Mouse (Mus musculus) heart, postnatal 14 days (tissue): ENCODE results near the gene Oosp3. TPM values are rescaled to one million over a fixed set of nuclear protein-coding genes. Genes with fewer than 3 reads are reported as not detected.

Experiments
- DNase-seq, 2 experiments: peaks; one replicate each; pipeline ENCODE4 v3.0.0; 2021 to 2022
- intact Hi-C: fragments of 180-260 bp; cut with DNase I; formaldehyde crosslinking; loops from one replicate; pipeline ENCODE4 v1.15.1; 2025
- long read RNA-seq, 2 experiments: library from polyadenylated mRNA; stranded (forward); transcript quantifications; one replicate each; pipeline ENCODE4 v2.0.0; 2021
- total RNA-seq, 2 experiments: library from RNA; stranded (reverse); gene quantifications; 2 replicates each; pipeline ENCODE4 v1.2.3; 2021

The Oosp3 gene
- not detected for total RNA-seq
- long read RNA-seq, experiment 1, result 0 reads
- long read RNA-seq, experiment 2, result 0 reads

- DNase-seq, result no peak
- intact Hi-C loops, result no loop called here
These were observed at the start of gene Oosp3 for GRCm38 (mm10) chr19:11696755-11697154. TSS of gene Oosp3 (plus strand) at chr19:11697055.

GRCm38 (mm10) chr19:11649564-11649963, 47.3 kb upstream of the Oosp3 start:
- DNase-seq, result no peak
- intact Hi-C loops, result no loop called here

GRCm38 (mm10) chr19:11659142-11659541, 37.7 kb upstream of the Oosp3 start:
- no peak for DNase-seq
- intact Hi-C loops, result no loop called here

GRCm38 (mm10) chr19:11660459-11660858, 36.4 kb upstream of the Oosp3 start, which contains the start of gene Oosp2:
TSS of gene Oosp2 (minus strand) at chr19:11660559.
- DNase-seq, result no peak
- intact Hi-C loops, result no loop called here

GRCm38 (mm10) chr19:11661562-11661961, 35.3 kb upstream of the Oosp3 start:
- intact Hi-C loops, result no loop called here
- DNase-seq, result no peak

GRCm38 (mm10) chr19:11690839-11691238, 6.0 kb upstream of the Oosp3 start, which contains the start of gene Oosp1:
TSS of gene Oosp1 (minus strand) at chr19:11691150.
- intact Hi-C loops, result no loop called here
- no peak for DNase-seq

GRCm38 (mm10) chr19:11691454-11691853, 5.4 kb upstream of the Oosp3 start:
- DNase-seq, result no peak
- intact Hi-C loops, result no loop called here

- DNase-seq, result no peak
- intact Hi-C loops, result no loop called here
These were observed 1.5 kb downstream of the Oosp3 start for GRCm38 (mm10) chr19:11698342-11698741.

- intact Hi-C loops, result no loop called here
- no peak for DNase-seq
These were observed 15.6 kb downstream of the Oosp3 start for GRCm38 (mm10) chr19:11712451-11712850.

- intact Hi-C loops, result no loop called here
- no peak for DNase-seq
These were observed 23.2 kb downstream of the Oosp3 start for GRCm38 (mm10) chr19:11720071-11720470.

- intact Hi-C loops, result no loop called here
- no peak for DNase-seq
These were observed 27.0 kb downstream of the Oosp3 start for GRCm38 (mm10) chr19:11723870-11724269.

- DNase-seq, result no peak
- intact Hi-C loops, result no loop called here
These were observed 27.4 kb downstream of the Oosp3 start for GRCm38 (mm10) chr19:11724275-11724674.

GRCm38 (mm10) chr19:11725915-11726314, 29.1 kb downstream of the Oosp3 start:
- intact Hi-C loops, result no loop called here
- DNase-seq, result no peak

GRCm38 (mm10) chr19:11727304-11727703, 30.4 kb downstream of the Oosp3 start:
- DNase-seq, result no peak
- intact Hi-C loops, result no loop called here

GRCm38 (mm10) chr19:11730278-11730677, 33.4 kb downstream of the Oosp3 start:
- intact Hi-C loops, result no loop called here
- DNase-seq, result no peak

GRCm38 (mm10) chr19:11736455-11736854, 39.6 kb downstream of the Oosp3 start:
- DNase-seq, result no peak
- intact Hi-C loops, result no loop called here

GRCm38 (mm10) chr19:11745680-11746079, 48.8 kb downstream of the Oosp3 start:
- no peak for DNase-seq
- intact Hi-C loops, result no loop called here

GRCm38 (mm10) chr19:11747298-11747697, 50.4 kb downstream of the Oosp3 start, which contains the start of gene Gif:
TSS of gene Gif (plus strand) at chr19:11747554.
- intact Hi-C loops, result no loop called here
- no peak for DNase-seq

Other genes with a start within 250 kb of the Oosp3 start
- 10 to 100 TPM in 1 of 2 experiments, 1 to 10 TPM in 1; 8.3 to 11.2 TPM for gene Ms4a6c, start 227.7 kb upstream of the Oosp3 start, total RNA-seq
- under 1 TPM in 1 of 2 experiments, not detected in 1; 0.22 TPM for gene Gm8369, start 211.1 kb upstream of the Oosp3 start, total RNA-seq
- gene Ms4a6b, start 180.5 kb upstream of the Oosp3 start, total RNA-seq, result 1 to 10 TPM; 5.9 to 7.1 TPM
- 1 to 10 TPM; 4.0 to 6.4 TPM for gene Ms4a4d, start 160.3 kb upstream of the Oosp3 start, total RNA-seq
- 1 to 10 TPM; 3.6 to 5.0 TPM for gene Ms4a6d, start 92.2 kb upstream of the Oosp3 start, total RNA-seq
- gene Ms4a2, start 73.3 kb upstream of the Oosp3 start, total RNA-seq, result not detected
- not detected for gene Ms4a3, start 56.2 kb upstream of the Oosp3 start, total RNA-seq
- gene Oosp2, start 36.5 kb upstream of the Oosp3 start, total RNA-seq, result not detected
- gene Oosp1, start 5.9 kb upstream of the Oosp3 start, total RNA-seq, result not detected
- gene Gif, start 50.5 kb downstream of the Oosp3 start, total RNA-seq, result not detected
- 100 to 1,000 TPM in 1 of 2 experiments, 10 to 100 TPM in 1; 90.2 to 101 TPM for gene Mrpl16, start 73.3 kb downstream of the Oosp3 start, total RNA-seq
- gene Stx3, start 122.3 kb downstream of the Oosp3 start, total RNA-seq, result 1 to 10 TPM; 7.7 to 8.4 TPM
- gene Olfr1417, start 142.2 kb downstream of the Oosp3 start, total RNA-seq, result not detected
- gene Olfr1418, start 164.0 kb downstream of the Oosp3 start, total RNA-seq, result not detected
- gene Olfr1419, start 178.1 kb downstream of the Oosp3 start, total RNA-seq, result not detected
- gene Olfr1420, start 189.5 kb downstream of the Oosp3 start, total RNA-seq, result not detected
- gene Patl1, start 215.3 kb downstream of the Oosp3 start, total RNA-seq, result 10 to 100 TPM; 26.2 to 28.2 TPM